Mouse (Mus musculus) lung, adult 2 months (tissue): Measurements from ENCODE around the gene Grip1.

Experiments used
- CTCF ChIP-seq: fragments of 200-500 bp; IDR thresholded peaks from 2 replicates; pipeline ENCODE4 v1.5.1; 2011; ENCODE audit warnings: mild to moderate bottlenecking, low read length, control low read depth; ENCODE audit not compliant: insufficient read depth
- POLR2A ChIP-seq: fragments of 200-500 bp; IDR thresholded peaks from 2 replicates; pipeline ENCODE4 v1.6.1; 2011; ENCODE audit warnings: low read depth, mild to moderate bottlenecking, control low read depth, low read length, borderline replicate concordance; ENCODE audit errors: extremely low read depth

DNA sequence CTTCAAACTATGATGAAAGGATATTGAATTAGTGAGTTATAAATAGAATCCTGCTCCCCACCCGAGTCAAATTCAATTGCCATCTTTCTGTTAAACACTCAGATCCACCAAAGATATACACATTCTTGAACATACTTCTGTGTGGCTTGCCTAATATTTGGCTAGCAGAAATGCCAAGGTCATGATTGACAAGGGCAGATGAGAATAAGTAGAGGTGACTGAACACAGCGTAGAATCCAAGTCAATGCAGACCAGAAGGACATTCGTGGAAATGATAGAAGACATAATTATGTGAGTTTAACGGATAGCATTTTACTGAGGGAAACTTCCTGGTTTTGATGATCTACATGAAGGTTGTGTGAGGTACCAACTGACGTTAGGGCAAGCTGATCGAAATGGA lies 153.9 kb downstream of the Grip1 start:
- no peak for TF ChIP-seq POLR2A
- TF ChIP-seq CTCF, result no peak
